ENCODE assay signal across 9 mouse cellular contexts in genomic region chr3:123235921-123236320, GRCm38 (mm10). TPM values are rescaled to one million over a fixed set of nuclear protein-coding genes. Genes with fewer than 3 reads are reported as not detected.
A peak's percentile ranks its signal among the peaks of the same experiment; 100 is the strongest.
DNase-seq lines count a peak whose midpoint lies in the region; ATAC-seq and TF ChIP-seq lines count a peak whose summit lies in the region.
"Had no signal": no experiment of that assay in that cellular context is flagged by ENCODE, and none has a peak within 500 bp of the region (broad histone marks: within the 10 kb centered on the region; RNA-seq: fewer than 3 reads in every experiment).

Gene Synpo2 (minus strand): TSS chr3:123236149.

- H3K4me1 ChIP-seq in bone marrow macrophage, adult 2 months (ENCODE audit: control insufficient read depth, insufficient read depth, low read length), result no peaks in the 10 kb centered on the region
- peaks cover 20% of the 10 kb centered on the region for H3K4me1 ChIP-seq in forebrain, embryonic 13.5 days
- peaks cover 17% of the 10 kb centered on the region for H3K4me1 ChIP-seq in heart, postnatal 0 days (ENCODE audit: control insufficient read depth, insufficient read depth)
- H3K4me1 ChIP-seq in liver, embryonic 15.5 days (replicated peaks), result no peaks in the 10 kb centered on the region
- peaks cover 16% of the 10 kb centered on the region for H3K4me1 ChIP-seq in neural tube, embryonic 13.5 days (replicated peaks)

- peak within 1 kb of the TSS; percentile 52 for H3K4me3 ChIP-seq in bone marrow macrophage, adult 2 months (ENCODE audit: insufficient read depth, low read length)
- peak within 1 kb of the TSS; percentile 41 for H3K4me3 ChIP-seq in forebrain, embryonic 13.5 days
- H3K4me3 ChIP-seq in heart, postnatal 0 days (ENCODE audit: low read depth, low read length), result peak within 1 kb of the TSS; percentile 68
- H3K4me3 ChIP-seq in liver, embryonic 15.5 days (replicated peaks), result peak within 1 kb of the TSS; percentile 34
- peak within 1 kb of the TSS; percentile 47 for H3K4me3 ChIP-seq in neural tube, embryonic 13.5 days

- no peak for TF ChIP-seq EP300 in heart, postnatal 0 days (IDR thresholded peaks at IDR 0.05; ENCODE audit: low read depth)

- WGBS in forebrain, embryonic 13.5 days, result 1% methylated on average over 20 of the region's 20 CpGs
- 2% methylated on average over 20 of the region's 20 CpGs for WGBS in heart, postnatal 0 days
- 2% methylated on average over 20 of the region's 20 CpGs for WGBS in liver, embryonic 15.5 days (ENCODE audit: insufficient replicate concordance)
- under 1% methylated on average over 20 of the region's 20 CpGs for WGBS in neural tube, embryonic 13.5 days

- ATAC-seq in forebrain, embryonic 13.5 days, result peak; percentile 91
- ATAC-seq in heart, postnatal 0 days (ENCODE audit: insufficient read depth, low read depth), result peak; percentile 75
- ATAC-seq in liver, embryonic 15.5 days (ENCODE audit: insufficient read depth), result no peak
- peak; percentile 64; the same call in 1 of the 2 replicates for ATAC-seq in neural tube, embryonic 13.5 days (ENCODE audit: low read depth)
- ATAC-seq: Patski had no signal

- peak within 1 kb of the TSS; percentile 55 for H3K9ac ChIP-seq in forebrain, embryonic 13.5 days
- peak within 1 kb of the TSS; percentile 57 for H3K9ac ChIP-seq in heart, postnatal 0 days (replicated peaks; ENCODE audit: low read depth, low read length)
- H3K9ac ChIP-seq in liver, embryonic 15.5 days, result no peak within 1 kb of the TSS
- peak within 1 kb of the TSS; percentile 66 for H3K9ac ChIP-seq in neural tube, embryonic 13.5 days

- H3K36me3 ChIP-seq in forebrain, embryonic 13.5 days (ENCODE audit: poor library complexity, severe bottlenecking), result no peaks in the 10 kb centered on the region
- H3K36me3 ChIP-seq in heart, postnatal 0 days (replicated peaks; ENCODE audit: control insufficient read depth, insufficient read depth, low read length), result no peaks in the 10 kb centered on the region
- H3K36me3 ChIP-seq in liver, embryonic 15.5 days (replicated peaks), result no peaks in the 10 kb centered on the region
- H3K36me3 ChIP-seq in neural tube, embryonic 13.5 days, result no peaks in the 10 kb centered on the region

- no peak for TF ChIP-seq POLR2A in bone marrow macrophage, adult 2 months (IDR thresholded peaks at IDR 0.05; ENCODE audit: borderline replicate concordance, low read depth, low read length)

- no peaks in the 10 kb centered on the region for H3K9me3 ChIP-seq in forebrain, embryonic 13.5 days (replicated peaks)
- no peaks in the 10 kb centered on the region for H3K9me3 ChIP-seq in heart, postnatal 0 days (replicated peaks; ENCODE audit: control insufficient read depth, low read length)
- H3K9me3 ChIP-seq in liver, embryonic 15.5 days (replicated peaks), result no peaks in the 10 kb centered on the region
- no peaks in the 10 kb centered on the region for H3K9me3 ChIP-seq in neural tube, embryonic 13.5 days

- H3K4me2 ChIP-seq in forebrain, embryonic 13.5 days, result peak within 1 kb of the TSS; percentile 72
- peak within 1 kb of the TSS; percentile 76 for H3K4me2 ChIP-seq in heart, postnatal 0 days (ENCODE audit: low read depth, low read length)
- H3K4me2 ChIP-seq in liver, embryonic 15.5 days, result peak within 1 kb of the TSS; percentile 57
- H3K4me2 ChIP-seq in neural tube, embryonic 13.5 days, result peak within 1 kb of the TSS; percentile 81

- no peak within 1 kb of the TSS for H3K27ac ChIP-seq in bone marrow macrophage, adult 2 months (ENCODE audit: insufficient read depth, low read depth, low read length)
- no peak within 1 kb of the TSS for H3K27ac ChIP-seq in forebrain, embryonic 13.5 days
- peak within 1 kb of the TSS; percentile 58 for H3K27ac ChIP-seq in heart, postnatal 0 days (ENCODE audit: low read depth)
- no peak within 1 kb of the TSS for H3K27ac ChIP-seq in liver, embryonic 15.5 days (replicated peaks)
- H3K27ac ChIP-seq in neural tube, embryonic 13.5 days (replicated peaks), result no peak within 1 kb of the TSS

- TF ChIP-seq CTCF in bone marrow macrophage, adult 2 months (IDR thresholded peaks at IDR 0.05; ENCODE audit: low read depth, low read length), result no peak
- TF ChIP-seq CTCF in heart, postnatal 0 days (IDR thresholded peaks at IDR 0.05; ENCODE audit: low read depth), result no peak

- H3K27me3 ChIP-seq in forebrain, embryonic 13.5 days, result peaks cover 2% of the 10 kb centered on the region; the same call in 1 of the 2 replicates
- H3K27me3 ChIP-seq in heart, postnatal 0 days (ENCODE audit: control insufficient read depth, insufficient read depth, low read length), result no peaks in the 10 kb centered on the region
- H3K27me3 ChIP-seq in liver, embryonic 15.5 days, result peaks cover 22% of the 10 kb centered on the region
- peaks cover 22% of the 10 kb centered on the region for H3K27me3 ChIP-seq in neural tube, embryonic 13.5 days
- H3K27me3 ChIP-seq: Patski had no signal

- DNase-seq in B cell, adult 2 months, result peak; percentile 47 to 48
- DNase-seq in heart, postnatal 0 days (ENCODE audit: low spot score), result peak; percentile 44
- DNase-seq in kidney, postnatal 25 days, result peak; percentile 58 to 75
- DNase-seq in thymus, postnatal 25 days, result peak; percentile 11

RNA-seq across cellular contexts. Expression of gene Synpo2, which starts in this region (rescaled TPM):
- polyA plus RNA-seq in bone marrow macrophage, adult 2 months (2012; ENCODE audit: insufficient read depth, insufficient read length, missing spikeins), result 0.29 and 0.48 TPM in 2 replicates
- polyA plus RNA-seq in forebrain, embryonic 13.5 days (2015; fragmentation: Nextera tagmentation; extraction: Ambion mirVana), result 0.55 and 0.72 TPM in 2 replicates
- total RNA-seq in heart, postnatal 0 days (2014; rRNA removed; ENCODE audit: low replicate concordance), result 8.2 and 17.9 TPM in 2 replicates
- polyA plus RNA-seq in heart, postnatal 0 days (2015; fragmentation: Nextera tagmentation; extraction: Ambion mirVana), result 13.0 and 14.7 TPM in 2 replicates
- 0.28 and 0.40 TPM in 2 replicates for polyA plus RNA-seq in liver, embryonic 15.5 days (2015; fragmentation: Nextera tagmentation; extraction: Ambion mirVana)
- polyA plus RNA-seq in neural tube, embryonic 13.5 days (2015; fragmentation: Nextera tagmentation; extraction: Ambion mirVana), result 2.0 and 2.7 TPM in 2 replicates

Comparison
In these comparisons a context has a peak if more than half of its experiments do, and no peak if none do; other contexts are left out.
1. Peak in ATAC-seq, H3K4me3 ChIP-seq, H3K9ac ChIP-seq and H3K4me2 ChIP-seq in forebrain, embryonic 13.5 days; RNA of the gene not detected or under 1 TPM.
2. DNase-seq: peak in every context shown above with its lines; median percentile 66 in kidney, postnatal 25 days; 48 in B cell, adult 2 months; 44 in heart, postnatal 0 days; 11 in thymus, postnatal 25 days.